Mouse (Mus musculus) liver, embryonic 14.5 days (tissue): ENCODE measurements around the gene Igfbp7.

Experiments used
- CTCF ChIP-seq: IDR thresholded peaks from 2 replicates; pipeline ENCODE4 v1.5.1; 2016; ENCODE audit warnings: antibody characterized with exemption, low read depth, control low read depth
- EP300 ChIP-seq: IDR thresholded peaks from 2 replicates; pipeline ENCODE4 v1.6.1; 2016; ENCODE audit warnings: antibody characterized with exemption, low read depth

GRCm38 (mm10) chr5:77381283-77381682 lies 26.6 kb downstream of the Igfbp7 start:
- no peak for TF ChIP-seq CTCF
- no peak for TF ChIP-seq EP300
